Mouse (Mus musculus) stomach, postnatal 0 days (tissue): ENCODE measurements around the gene Nkx1-1. TPM values are rescaled to one million over a fixed set of nuclear protein-coding genes. Genes with fewer than 3 reads are reported as not detected.

Experiments
- ATAC-seq: fragments of 200-750 bp; cut with Nextera tagmentation; 2 replicates; pipeline ENCODE4 v1.8.0; 2017; ENCODE audit not compliant: low FRiP score, low TSS enrichment
- DNase-seq: peaks from one replicate; pipeline ENCODE4 v3.0.0-alpha.2; 2016; ENCODE audit warnings: low spot score
- H3K27ac ChIP-seq: fragments of 300-500 bp; sonication (generic); replicated peaks from 2 replicates; pipeline ENCODE4 v1.5.1; 2014; ENCODE audit warnings: mild to moderate bottlenecking, control low read depth
- H3K27me3 ChIP-seq: fragments of 300-500 bp; sonication (generic); 2 replicates; pipeline ENCODE4 v1.6.1; 2014; ENCODE audit warnings: low read length; ENCODE audit not compliant: control insufficient read depth, insufficient read depth
- H3K36me3 ChIP-seq: fragments of 300-500 bp; sonication (generic); 2 replicates; pipeline ENCODE4 v1.6.1; 2014; ENCODE audit warnings: low read length, mixed read lengths; ENCODE audit not compliant: control insufficient read depth, insufficient read depth
- H3K4me1 ChIP-seq: fragments of 300-500 bp; sonication (generic); replicated peaks from 2 replicates; pipeline ENCODE4 v1.6.1; 2014; ENCODE audit warnings: antibody characterized with exemption; ENCODE audit not compliant: control insufficient read depth, insufficient read depth
- H3K4me2 ChIP-seq: fragments of 300-500 bp; sonication (generic); replicated peaks from 2 replicates; pipeline ENCODE4 v1.6.1; 2014; ENCODE audit warnings: low read depth, mild to moderate bottlenecking, control low read depth, moderate library complexity
- H3K4me3 ChIP-seq: fragments of 300-500 bp; sonication (generic); 2 replicates; pipeline ENCODE4 v1.5.1; 2014; ENCODE audit warnings: low read depth, low read length, control low read depth
- H3K9ac ChIP-seq: fragments of 300-500 bp; sonication (generic); 2 replicates; pipeline ENCODE4 v1.6.1; 2014; ENCODE audit warnings: mild to moderate bottlenecking, low read length, control low read depth, mixed read lengths
- H3K9me3 ChIP-seq: fragments of 300-500 bp; sonication (generic); 2 replicates; pipeline ENCODE4 v1.6.1; 2016; ENCODE audit warnings: low read length; ENCODE audit not compliant: control insufficient read depth
- CTCF ChIP-seq: IDR thresholded peaks from 2 replicates; pipeline ENCODE4 v1.5.1; 2016; ENCODE audit warnings: antibody characterized with exemption, low read depth, mild to moderate bottlenecking, moderate library complexity
- EP300 ChIP-seq: optimal IDR thresholded peaks from 2 replicates; pipeline ENCODE3; 2016; ENCODE audit warnings: antibody characterized with exemption
- WGBS: fragments of 180-500 bp; shearing (Covaris S2); extraction: QIAGEN DNeasy Blood & Tissue Kit; methylation state at CpG from one replicate; pipeline ENCODE4 v1.1.7; 2014; 5-methylcytosine and 5-hydroxymethylcytosine counted together
- polyA plus RNA-seq: library from polyadenylated mRNA; unstranded; fragments of >200 nt; fragmentation: Nextera tagmentation; extraction: Ambion mirVana; gene quantifications from 2 replicates; pipeline ENCODE4 v1.2.1, GENCODE M21; 2015

Nkx1-1 gene
- polyA plus RNA-seq, result not detected in 2 replicates

- H3K27ac ChIP-seq, result no peak within 1 kb of the TSS
- H3K4me3 ChIP-seq, result peak within 1 kb of the TSS; percentile 15; the same call in 1 of the 2 replicates
- H3K36me3 ChIP-seq, result no peaks in the 10 kb centered on the region
- no peak for DNase-seq
- H3K9me3 ChIP-seq, result no peaks in the 10 kb centered on the region
- H3K9ac ChIP-seq, result no peak within 1 kb of the TSS
- under 1% methylated on average over 85 of the region's 90 CpGs for WGBS
- no peak for ATAC-seq
- no peaks in the 10 kb centered on the region for H3K4me1 ChIP-seq
- TF ChIP-seq EP300, result no peak
- no peak for TF ChIP-seq CTCF
- H3K27me3 ChIP-seq, result peaks cover 50% of the 10 kb centered on the region
- H3K4me2 ChIP-seq, result peak within 1 kb of the TSS; percentile 25
Measured at GRCm38 (mm10) chr5:33433201-33434138, at the start of gene Nkx1-1. Gene Nkx1-1 (minus strand): TSS chr5:33433976.

GRCm38 (mm10) chr5:33481318-33481685, 47.5 kb upstream of the Nkx1-1 start:
- WGBS, result 32% methylated on average over 6 of the region's 7 CpGs
- H3K36me3 ChIP-seq, result no peaks in the 10 kb centered on the region
- H3K4me2 ChIP-seq, result no peak overlapping the region
- no peaks in the 10 kb centered on the region for H3K9me3 ChIP-seq
- H3K27me3 ChIP-seq, result no peaks in the 10 kb centered on the region
- no peak overlapping the region for H3K27ac ChIP-seq
- DNase-seq (no peak), ATAC-seq (no peak)
- no peak overlapping the region for H3K4me3 ChIP-seq
- TF ChIP-seq CTCF, result no peak
- TF ChIP-seq EP300, result no peak
- no peak overlapping the region for H3K9ac ChIP-seq
- H3K4me1 ChIP-seq, result no peaks in the 10 kb centered on the region

GRCm38 (mm10) chr5:33480582-33481317, 47.0 kb upstream of the Nkx1-1 start:
- TF ChIP-seq CTCF (no peak), EP300 (no peak)
- 53% methylated on average over 26 of the region's 26 CpGs for WGBS
- Histone ChIP-seq H3K27me3 (no peaks in the 10 kb centered on the region), H3K4me1 (no peaks in the 10 kb centered on the region), H3K27ac (no peak overlapping the region), H3K36me3 (no peaks in the 10 kb centered on the region), H3K4me3 (no peak overlapping the region), H3K9me3 (no peaks in the 10 kb centered on the region), H3K9ac (no peak overlapping the region), H3K4me2 (no peak overlapping the region)
- DNase-seq (no peak), ATAC-seq (no peak)

- H3K4me2 ChIP-seq, result no peak overlapping the region
- no peak overlapping the region for H3K27ac ChIP-seq
- WGBS, result 44% methylated on average over 11 of the region's 11 CpGs
- ATAC-seq (no peak), DNase-seq (no peak)
- H3K36me3 ChIP-seq, result no peaks in the 10 kb centered on the region
- H3K4me3 ChIP-seq, result no peak overlapping the region
- H3K9ac ChIP-seq, result no peak overlapping the region
- no peaks in the 10 kb centered on the region for H3K27me3 ChIP-seq
- no peaks in the 10 kb centered on the region for H3K9me3 ChIP-seq
- no peaks in the 10 kb centered on the region for H3K4me1 ChIP-seq
- TF ChIP-seq EP300, result no peak
- TF ChIP-seq CTCF, result no peak
Measured at GRCm38 (mm10) chr5:33465464-33465863, 31.7 kb upstream of the Nkx1-1 start.

GRCm38 (mm10) chr5:33464390-33464789, 30.6 kb upstream of the Nkx1-1 start:
- Histone ChIP-seq H3K4me3 (no peak overlapping the region), H3K36me3 (no peaks in the 10 kb centered on the region), H3K9me3 (no peaks in the 10 kb centered on the region), H3K9ac (no peak overlapping the region), H3K4me2 (no peak overlapping the region), H3K27me3 (no peaks in the 10 kb centered on the region), H3K27ac (no peak overlapping the region), H3K4me1 (no peaks in the 10 kb centered on the region)
- no peak for ATAC-seq
- TF ChIP-seq EP300 (no peak), CTCF (no peak)
- WGBS, result 73% methylated on average over 7 of the region's 7 CpGs
- DNase-seq, result no peak
